Mouse (Mus musculus): ENCODE measurements around the gene Gm20388. TPM values are rescaled to one million over a fixed set of nuclear protein-coding genes. Genes with fewer than 3 reads are reported as not detected.
A peak's percentile ranks its signal among the peaks of the same experiment; 100 is the strongest.

The Gm20388 gene
- polyA plus RNA-seq, 1 experiment from 2014 or later = not detected

DNA sequence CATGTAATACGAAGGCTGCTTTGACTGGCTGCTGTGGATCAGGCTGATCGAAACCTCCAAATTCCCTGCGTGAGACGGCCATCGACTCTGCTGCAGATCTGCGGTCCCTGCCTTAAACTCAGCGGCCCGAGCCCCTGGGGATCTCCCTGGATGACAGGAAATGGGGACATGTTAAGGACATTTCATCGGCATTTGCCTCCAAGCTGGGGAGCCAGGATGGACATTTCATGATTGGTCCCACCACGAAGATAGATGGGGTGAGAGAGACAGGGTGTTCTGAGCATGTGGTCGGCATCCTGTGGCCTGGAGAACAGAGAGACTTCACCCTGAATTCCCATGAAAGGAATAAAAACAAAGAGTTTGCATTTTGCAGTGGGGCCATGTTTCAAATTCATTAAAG lies 1484.7 kb downstream of the Gm20388 start:
- peaks cover 83% of the 10 kb centered on the region for H3K27me3 ChIP-seq
- peaks cover 63% of the 10 kb centered on the region for H3K4me1 ChIP-seq
- no peak for ATAC-seq (ENCODE audit: insufficient number of reproducible peaks, insufficient read depth, low FRiP score, low TSS enrichment, low read depth)
- H3K9ac ChIP-seq = peak overlapping the region; percentile 49; the same call in 1 of the 2 replicates
- H3K9me3 ChIP-seq = no peaks in the 10 kb centered on the region
- no peaks in the 10 kb centered on the region for H3K36me3 ChIP-seq
- peak overlapping the region; percentile 53 for H3K27ac ChIP-seq
- no peak overlapping the region for H3K4me3 ChIP-seq
- 0 out of 2 replicates have a peak overlapping the region, but pooled peaks have one; percentile 16 for H3K4me2 ChIP-seq
- WGBS = 33% methylated on average over 11 of the region's 11 CpGs

DNA sequence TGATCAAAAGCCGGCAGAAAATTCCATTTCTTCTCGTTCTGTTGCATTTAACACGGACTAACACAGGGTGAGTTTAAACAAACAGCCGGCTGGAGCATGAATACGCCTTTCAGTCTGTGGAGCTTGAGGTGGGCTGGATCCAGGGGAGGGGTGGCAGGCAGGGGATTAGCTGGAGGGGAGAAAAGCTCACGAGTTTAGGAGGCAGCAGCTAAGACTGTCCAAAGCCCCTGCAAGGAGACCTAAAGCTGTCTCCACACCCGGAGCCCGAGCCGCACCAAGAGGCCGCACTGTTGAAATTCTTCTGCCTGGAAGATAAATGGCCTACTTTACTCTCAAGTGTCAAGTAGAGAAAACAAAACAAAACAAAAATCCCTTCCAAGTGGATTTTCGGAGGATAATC lies 1485.5 kb downstream of the Gm20388 start:
- H3K9me3 ChIP-seq = no peaks in the 10 kb centered on the region
- peak overlapping the region; percentile 83 for H3K27ac ChIP-seq
- H3K4me3 ChIP-seq = no peak overlapping the region
- 16% methylated on average over 11 of the region's 11 CpGs for WGBS
- peaks cover 59% of the 10 kb centered on the region for H3K4me1 ChIP-seq
- peak overlapping the region; percentile 12; the same call in 1 of the 2 replicates for H3K9ac ChIP-seq
- no peaks in the 10 kb centered on the region for H3K36me3 ChIP-seq
- 0 out of 2 replicates have a peak, but pooled peaks have one; percentile 27 for ATAC-seq (ENCODE audit: insufficient number of reproducible peaks, insufficient read depth, low FRiP score, low TSS enrichment, low read depth)
- peaks cover 75% of the 10 kb centered on the region for H3K27me3 ChIP-seq
- peak overlapping the region; percentile 14; the same call in 1 of the 2 replicates for H3K4me2 ChIP-seq

DNA sequence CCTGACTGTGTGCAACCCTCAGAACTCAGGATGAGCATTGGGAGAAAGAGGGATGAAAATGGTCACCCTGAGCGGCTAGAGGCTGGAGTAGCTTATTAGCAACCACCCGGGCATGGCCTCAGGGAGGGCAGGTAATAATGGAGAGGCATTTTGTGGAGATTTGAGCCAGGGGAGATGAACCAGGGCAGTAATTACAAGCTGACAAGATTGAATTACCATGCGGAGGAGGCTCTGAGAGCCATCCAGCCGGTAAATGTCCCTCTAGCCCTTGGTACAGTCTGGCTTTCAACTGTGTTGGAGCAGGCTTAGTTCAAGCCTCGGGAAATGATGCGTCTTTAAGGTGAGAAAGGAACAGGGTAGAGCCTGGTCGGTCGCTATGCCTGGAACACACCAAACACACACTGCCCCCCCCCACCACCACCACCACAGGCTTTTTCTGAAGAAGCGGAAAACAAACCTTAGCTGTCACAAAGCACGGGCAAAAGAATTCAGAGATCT lies 1486.6 kb downstream of the Gm20388 start:
- ATAC-seq (ENCODE audit: insufficient number of reproducible peaks, insufficient read depth, low FRiP score, low TSS enrichment, low read depth) = no peak
- H3K36me3 ChIP-seq = no peaks in the 10 kb centered on the region
- peaks cover 50% of the 10 kb centered on the region for H3K4me1 ChIP-seq
- peaks cover 69% of the 10 kb centered on the region for H3K27me3 ChIP-seq
- 45% methylated on average over 10 of the region's 10 CpGs for WGBS
- no peak overlapping the region for H3K9ac ChIP-seq
- no peak overlapping the region for H3K27ac ChIP-seq
- no peak overlapping the region for H3K4me2 ChIP-seq
- H3K4me3 ChIP-seq = no peak overlapping the region
- no peaks in the 10 kb centered on the region for H3K9me3 ChIP-seq

DNA sequence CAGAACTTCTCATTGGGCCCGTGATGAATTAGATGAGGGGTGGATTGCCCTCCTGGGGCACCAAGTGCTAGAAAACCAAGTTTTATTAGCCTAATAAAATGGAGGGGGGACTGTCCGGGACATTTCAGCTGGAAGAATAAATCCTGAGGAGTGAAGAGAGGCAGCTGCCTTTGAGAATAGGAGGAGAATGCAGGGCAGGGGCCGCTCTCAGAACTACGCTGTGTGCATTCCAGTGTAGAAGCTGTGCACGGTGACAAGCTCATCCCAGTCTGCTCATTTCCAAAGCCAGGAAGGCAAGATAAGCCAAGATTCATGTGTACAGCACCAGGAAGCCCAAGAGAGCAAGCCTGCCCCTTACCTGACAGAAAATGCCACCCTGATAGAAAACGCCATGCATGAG lies 1487.4 kb downstream of the Gm20388 start:
- Histone ChIP-seq H3K36me3 (no peaks in the 10 kb centered on the region), H3K9ac (peak overlapping the region; percentile 17; the same call in 1 of the 2 replicates), H3K9me3 (no peaks in the 10 kb centered on the region), H3K4me1 (peaks cover 46% of the 10 kb centered on the region), H3K27ac (no peak overlapping the region), H3K4me2 (no peak overlapping the region), H3K27me3 (peaks cover 61% of the 10 kb centered on the region), H3K4me3 (no peak overlapping the region)
- WGBS = 75% methylated on average over 6 of the region's 6 CpGs
- no peak for ATAC-seq (ENCODE audit: insufficient number of reproducible peaks, insufficient read depth, low FRiP score, low TSS enrichment, low read depth)

DNA sequence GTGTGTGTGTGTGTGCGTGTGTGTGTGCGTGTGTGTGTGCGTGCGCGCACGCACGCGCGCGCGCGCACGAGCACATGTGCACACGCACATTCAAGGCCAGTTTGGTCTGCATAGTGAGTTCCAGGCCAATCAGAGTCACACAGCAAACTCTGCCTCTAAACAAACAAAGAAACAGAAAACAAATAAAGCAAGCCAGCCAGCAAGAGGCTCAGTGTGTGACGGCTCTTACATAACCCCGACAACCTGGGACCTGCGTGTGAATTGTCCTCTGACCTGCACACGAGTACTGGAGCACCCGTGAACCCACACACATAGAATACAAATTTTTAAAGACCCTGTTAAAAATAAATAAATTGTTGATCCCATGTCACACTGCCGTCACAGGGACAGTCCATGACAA lies 1488.1 kb downstream of the Gm20388 start:
- Histone ChIP-seq H3K9ac (no peak overlapping the region), H3K27ac (no peak overlapping the region), H3K27me3 (peaks cover 54% of the 10 kb centered on the region), H3K4me1 (peaks cover 45% of the 10 kb centered on the region), H3K36me3 (no peaks in the 10 kb centered on the region), H3K9me3 (no peaks in the 10 kb centered on the region), H3K4me2 (no peak overlapping the region), H3K4me3 (no peak overlapping the region)
- WGBS = 92% methylated on average over 20 of the region's 20 CpGs
- ATAC-seq (ENCODE audit: insufficient number of reproducible peaks, insufficient read depth, low FRiP score, low TSS enrichment, low read depth) = no peak

DNA sequence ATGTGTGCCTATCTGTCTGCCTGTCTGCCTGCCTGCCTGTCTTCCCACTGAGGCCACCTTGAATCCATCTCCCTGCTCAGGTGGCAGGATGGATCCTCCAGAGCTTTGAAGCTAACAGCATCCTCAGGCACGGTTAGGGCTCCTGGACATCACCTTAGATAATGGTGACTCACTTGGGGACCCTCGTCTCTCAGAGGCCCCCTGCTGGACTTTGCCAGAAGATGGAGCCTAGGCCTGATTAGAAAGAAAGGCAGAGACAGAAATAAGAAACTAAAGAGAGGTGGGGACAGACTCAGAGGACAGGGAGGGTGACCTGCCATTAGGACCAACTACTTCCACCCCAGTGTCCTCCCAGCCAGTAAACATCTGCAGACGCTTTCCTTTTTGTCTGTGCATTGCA lies 1488.5 kb downstream of the Gm20388 start:
- Histone ChIP-seq H3K27me3 (peaks cover 51% of the 10 kb centered on the region), H3K36me3 (no peaks in the 10 kb centered on the region), H3K27ac (no peak overlapping the region), H3K9me3 (no peaks in the 10 kb centered on the region), H3K4me2 (no peak overlapping the region), H3K9ac (no peak overlapping the region), H3K4me1 (peaks cover 45% of the 10 kb centered on the region), H3K4me3 (no peak overlapping the region)
- 46% methylated on average over 3 of the region's 3 CpGs for WGBS
- no peak for ATAC-seq (ENCODE audit: insufficient number of reproducible peaks, insufficient read depth, low FRiP score, low TSS enrichment, low read depth)

DNA sequence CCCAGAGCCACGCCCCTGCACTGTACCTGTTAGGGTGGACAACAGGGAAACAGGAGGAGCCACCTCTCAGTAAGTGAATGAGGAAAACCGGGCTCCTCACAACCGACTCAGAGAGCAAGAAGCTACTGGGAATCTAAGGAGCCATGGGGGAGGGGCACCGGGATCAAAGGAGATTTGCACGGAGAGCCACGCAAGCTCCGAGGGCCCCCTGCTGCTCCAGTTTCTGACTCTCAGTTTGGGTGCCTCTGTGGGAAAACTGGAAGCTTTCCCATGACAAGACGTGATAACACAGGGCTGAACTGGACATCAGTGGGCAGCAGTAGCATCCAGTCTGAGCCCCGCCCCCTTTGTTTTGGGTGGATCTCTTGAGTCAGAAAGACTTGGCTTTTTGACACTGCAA lies 1489.9 kb downstream of the Gm20388 start:
- H3K4me2 ChIP-seq = no peak overlapping the region
- no peak overlapping the region for H3K9ac ChIP-seq
- H3K9me3 ChIP-seq = peaks cover 3% of the 10 kb centered on the region; the same call in 1 of the 2 replicates
- ATAC-seq (ENCODE audit: insufficient number of reproducible peaks, insufficient read depth, low FRiP score, low TSS enrichment, low read depth) = no peak
- peaks cover 35% of the 10 kb centered on the region for H3K4me1 ChIP-seq
- H3K27ac ChIP-seq = no peak overlapping the region
- H3K4me3 ChIP-seq = no peak overlapping the region
- 23% methylated on average over 9 of the region's 9 CpGs for WGBS
- peaks cover 38% of the 10 kb centered on the region for H3K27me3 ChIP-seq
- H3K36me3 ChIP-seq = no peaks in the 10 kb centered on the region

DNA sequence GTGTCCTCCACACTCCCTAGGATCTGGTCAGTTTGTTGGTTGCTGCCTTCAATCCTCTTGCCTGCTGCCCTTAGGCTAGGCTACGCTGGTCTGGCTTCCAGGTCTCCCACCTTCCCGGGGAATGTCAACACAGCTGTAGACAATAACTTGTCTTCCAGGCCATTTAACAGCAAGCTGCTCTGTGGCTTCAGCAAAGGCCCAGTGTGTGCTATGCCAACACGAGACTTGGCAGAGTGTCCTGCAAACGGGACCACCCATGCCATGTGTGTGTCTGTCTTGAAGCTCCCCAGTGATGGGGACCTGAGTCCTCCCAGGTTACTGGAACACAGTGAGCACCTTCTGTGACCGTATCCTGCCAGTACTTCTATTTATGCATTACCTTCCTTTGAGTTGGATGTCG lies 1493.2 kb downstream of the Gm20388 start:
- peaks cover 7% of the 10 kb centered on the region for H3K27me3 ChIP-seq
- H3K4me3 ChIP-seq = no peak overlapping the region
- H3K9ac ChIP-seq = no peak overlapping the region
- H3K36me3 ChIP-seq = no peaks in the 10 kb centered on the region
- H3K4me2 ChIP-seq = no peak overlapping the region
- no peak for ATAC-seq (ENCODE audit: insufficient number of reproducible peaks, insufficient read depth, low FRiP score, low TSS enrichment, low read depth)
- H3K27ac ChIP-seq = no peak overlapping the region
- peaks cover 8% of the 10 kb centered on the region for H3K4me1 ChIP-seq
- peaks cover 3% of the 10 kb centered on the region; the same call in 1 of the 2 replicates for H3K9me3 ChIP-seq
- WGBS = 70% methylated on average over 6 of the region's 6 CpGs

DNA sequence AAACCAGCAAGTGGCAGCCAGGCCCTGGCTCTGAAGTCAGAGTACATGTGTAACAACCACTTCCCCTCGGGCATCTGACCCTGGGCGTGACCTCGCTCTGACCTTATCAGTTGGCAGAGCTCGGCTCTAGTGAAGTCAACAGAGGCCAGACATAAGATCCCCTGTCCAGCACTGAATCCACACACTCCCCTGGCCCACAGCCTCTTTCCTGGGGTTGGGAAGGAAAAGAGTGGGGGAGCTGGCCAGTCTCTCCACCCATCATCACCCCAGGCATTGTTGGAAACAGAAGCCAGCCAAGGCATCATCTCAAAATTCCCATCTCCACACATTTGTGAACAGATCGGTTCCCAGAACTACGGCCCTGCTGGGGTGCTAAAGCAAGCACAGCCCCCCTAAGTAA lies 1507.4 kb downstream of the Gm20388 start:
- Histone ChIP-seq H3K9me3 (0 out of 2 replicates have a peak, but pooled peaks cover 3% of the 10 kb centered on the region), H3K4me2 (no peak overlapping the region), H3K9ac (no peak overlapping the region), H3K4me1 (peaks cover 28% of the 10 kb centered on the region), H3K36me3 (no peaks in the 10 kb centered on the region), H3K27ac (no peak overlapping the region), H3K4me3 (no peak overlapping the region), H3K27me3 (no peaks in the 10 kb centered on the region)
- no peak for ATAC-seq (ENCODE audit: insufficient number of reproducible peaks, insufficient read depth, low FRiP score, low TSS enrichment, low read depth)
- WGBS = 19% methylated on average over 6 of the region's 6 CpGs

DNA sequence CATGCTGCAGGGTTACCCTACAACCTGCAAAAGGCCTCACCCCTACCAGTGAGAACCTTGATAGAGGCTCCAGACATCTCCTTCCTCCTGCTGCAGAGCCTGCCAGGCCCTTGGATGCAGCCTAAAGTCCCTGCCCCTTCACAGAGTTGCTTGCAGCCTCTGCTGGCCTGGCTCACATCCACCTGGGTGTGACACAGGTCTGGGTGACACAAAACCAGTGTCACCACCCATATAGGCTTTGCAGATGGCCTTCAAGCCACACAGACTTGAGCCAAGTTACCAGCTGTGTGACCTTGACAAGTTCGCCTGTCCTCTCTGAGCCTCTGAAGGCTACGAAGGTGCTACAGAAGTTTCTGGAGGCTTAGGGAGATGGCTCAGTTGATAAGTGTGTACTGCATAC lies 1508.9 kb downstream of the Gm20388 start:
- Histone ChIP-seq H3K27me3 (no peaks in the 10 kb centered on the region), H3K4me2 (no peak overlapping the region), H3K4me1 (peaks cover 26% of the 10 kb centered on the region), H3K9ac (no peak overlapping the region), H3K4me3 (no peak overlapping the region), H3K9me3 (0 out of 2 replicates have a peak, but pooled peaks cover 3% of the 10 kb centered on the region), H3K36me3 (no peaks in the 10 kb centered on the region), H3K27ac (no peak overlapping the region)
- no peak for ATAC-seq (ENCODE audit: insufficient number of reproducible peaks, insufficient read depth, low FRiP score, low TSS enrichment, low read depth)
- WGBS = 89% methylated on average over 2 of the region's 2 CpGs

DNA sequence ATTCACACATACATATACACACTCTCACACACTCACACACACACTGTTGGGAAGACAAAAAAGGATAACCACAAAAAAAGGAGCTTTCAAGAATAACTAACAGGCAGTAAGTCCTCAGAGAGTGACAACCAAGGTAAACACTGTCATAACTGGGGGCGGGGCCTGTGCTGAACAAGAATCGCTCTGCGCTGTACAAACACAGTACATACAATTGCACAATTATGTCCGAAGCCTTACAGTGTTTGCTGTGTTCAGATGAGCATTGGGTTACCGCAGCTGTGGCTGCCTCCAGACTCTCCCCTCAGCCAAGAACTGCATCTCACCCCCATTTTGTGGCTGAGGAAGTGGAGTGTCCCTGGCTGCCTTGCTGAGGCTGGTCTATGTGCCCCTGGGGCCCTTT lies 1510.4 kb downstream of the Gm20388 start:
- peaks cover 24% of the 10 kb centered on the region for H3K4me1 ChIP-seq
- H3K4me3 ChIP-seq = no peak overlapping the region
- no peaks in the 10 kb centered on the region for H3K36me3 ChIP-seq
- no peak overlapping the region for H3K4me2 ChIP-seq
- ATAC-seq (ENCODE audit: insufficient number of reproducible peaks, insufficient read depth, low FRiP score, low TSS enrichment, low read depth) = no peak
- H3K27ac ChIP-seq = peak overlapping the region; percentile 29; the same call in 1 of the 2 replicates
- WGBS = 60% methylated on average over 5 of the region's 5 CpGs
- H3K9me3 ChIP-seq = 0 out of 2 replicates have a peak, but pooled peaks cover 3% of the 10 kb centered on the region
- no peaks in the 10 kb centered on the region for H3K27me3 ChIP-seq
- H3K9ac ChIP-seq = no peak overlapping the region

DNA sequence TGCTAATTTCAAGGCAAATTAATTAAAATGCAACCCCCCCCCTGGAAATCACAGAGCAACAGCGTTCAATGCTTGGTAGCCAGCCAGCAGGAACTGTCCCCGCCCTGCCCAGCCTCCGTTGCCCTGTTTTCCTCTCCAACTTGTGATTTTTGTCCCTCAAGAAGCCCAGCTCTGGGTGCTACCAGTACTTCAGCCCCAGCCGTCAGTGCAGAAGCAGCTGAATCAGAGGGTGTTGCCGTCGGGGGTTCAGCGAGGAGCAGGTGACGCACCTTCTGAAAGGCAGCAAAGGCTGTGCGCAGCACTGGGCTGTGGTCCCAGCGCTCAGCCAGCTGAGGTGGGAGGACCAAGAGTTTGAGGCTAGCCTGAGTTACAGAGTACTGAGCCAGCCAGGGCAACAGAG lies 1513.4 kb downstream of the Gm20388 start:
- no peak for ATAC-seq (ENCODE audit: insufficient number of reproducible peaks, insufficient read depth, low FRiP score, low TSS enrichment, low read depth)
- 86% methylated on average over 10 of the region's 10 CpGs for WGBS
- no peak overlapping the region for H3K27ac ChIP-seq

More for the DNA sequence above, 1513.4 kb downstream of the Gm20388 start:
- Histone ChIP-seq H3K4me1 (peaks cover 14% of the 10 kb centered on the region), H3K27me3 (no peaks in the 10 kb centered on the region), H3K9me3 (0 out of 2 replicates have a peak, but pooled peaks cover 3% of the 10 kb centered on the region), H3K4me3 (no peak overlapping the region), H3K9ac (no peak overlapping the region), H3K4me2 (no peak overlapping the region), H3K36me3 (no peaks in the 10 kb centered on the region)
